ENCODE assay signal across 8 mouse cellular contexts in the genomic region with DNA sequence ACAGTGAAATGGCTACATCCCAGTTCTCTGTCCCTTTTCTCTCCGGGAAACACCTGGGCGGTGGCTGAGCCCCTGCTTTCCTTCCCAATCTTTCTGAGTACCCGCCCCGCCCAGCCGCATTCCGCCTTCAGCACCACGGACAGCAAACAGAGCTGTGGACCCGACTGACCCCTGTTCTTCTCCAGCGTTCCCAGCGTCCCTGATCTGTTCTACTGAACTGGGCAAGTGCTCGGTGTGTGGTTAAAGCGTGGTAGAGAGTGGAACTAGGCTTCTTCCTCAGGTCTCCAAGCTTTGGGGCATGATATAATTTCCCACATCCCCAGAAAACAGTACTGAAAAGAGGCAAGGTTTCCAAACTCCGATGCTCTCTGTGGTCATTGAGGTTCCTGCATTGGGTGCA. TPM values are rescaled to one million over a fixed set of nuclear protein-coding genes. Genes with fewer than 3 reads are reported as not detected.
DNase-seq lines count a peak whose midpoint lies in the region; ATAC-seq and TF ChIP-seq lines count a peak whose summit lies in the region.

No protein-coding gene starts in this region.

- H3K4me2 ChIP-seq in embryonic facial prominence, embryonic 13.5 days, result peak overlapping the region; percentile 99
- peak overlapping the region; percentile 99 for H3K4me2 ChIP-seq in limb, embryonic 15.5 days
- H3K4me2 ChIP-seq in midbrain, embryonic 16.5 days (ENCODE audit: low read length), result peak overlapping the region; percentile 80

- H3K4me1 ChIP-seq in ES-E14 (ENCODE audit: control insufficient read depth in 2 of 2, insufficient read depth in 2 of 2, low read length in 2 of 2, poor library complexity in 1 of 2), result peaks cover 5 to 8% of the 10 kb centered on the region in 2 experiments; a peak in 3 of 4 replicates
- H3K4me1 ChIP-seq in embryonic facial prominence, embryonic 13.5 days, result peaks cover 23% of the 10 kb centered on the region
- H3K4me1 ChIP-seq in hindbrain, embryonic 10.5 days (replicated peaks), result peaks cover 32% of the 10 kb centered on the region
- peaks cover 18% of the 10 kb centered on the region for H3K4me1 ChIP-seq in limb, embryonic 15.5 days
- H3K4me1 ChIP-seq in midbrain, embryonic 16.5 days (ENCODE audit: control insufficient read depth, insufficient read depth, low read length), result peaks cover 21% of the 10 kb centered on the region

- no peaks in the 10 kb centered on the region for H3K9me3 ChIP-seq in ES-E14 (ENCODE audit: control insufficient read depth, insufficient read depth, low read depth, low read length)
- no peaks in the 10 kb centered on the region for H3K9me3 ChIP-seq in embryonic facial prominence, embryonic 13.5 days
- H3K9me3 ChIP-seq in hindbrain, embryonic 10.5 days, result no peaks in the 10 kb centered on the region
- H3K9me3 ChIP-seq in limb, embryonic 15.5 days, result no peaks in the 10 kb centered on the region
- no peaks in the 10 kb centered on the region for H3K9me3 ChIP-seq in midbrain, embryonic 16.5 days (replicated peaks; ENCODE audit: control insufficient read depth, low read length, poor library complexity, severe bottlenecking)

- H3K27me3 ChIP-seq in embryonic facial prominence, embryonic 13.5 days, result peaks cover 25% of the 10 kb centered on the region
- peaks cover 14% of the 10 kb centered on the region for H3K27me3 ChIP-seq in hindbrain, embryonic 10.5 days (ENCODE audit: insufficient read depth, poor library complexity, severe bottlenecking)
- peaks cover 22% of the 10 kb centered on the region for H3K27me3 ChIP-seq in limb, embryonic 15.5 days
- H3K27me3 ChIP-seq in midbrain, embryonic 16.5 days (ENCODE audit: control insufficient read depth, insufficient read depth, low read depth, low read length), result no peaks in the 10 kb centered on the region

- WGBS in embryonic facial prominence, embryonic 13.5 days, result under 1% methylated on average over 13 of the region's 13 CpGs
- WGBS in hindbrain, embryonic 10.5 days, result 2% methylated on average over 13 of the region's 13 CpGs
- 3% methylated on average over 13 of the region's 13 CpGs for WGBS in limb, embryonic 15.5 days
- WGBS in midbrain, embryonic 16.5 days, result under 1% methylated on average over 13 of the region's 13 CpGs

- in situ Hi-C loops in ES-E14 (cut with MboI; ENCODE audit: low sequenced_read_pairs in 2 of 2, unreplicated experiment in 2 of 2), result no loop called here

- 0 out of 2 replicates have a peak overlapping the region, but pooled peaks have one; percentile 76 for H3K9ac ChIP-seq in ES-E14 (ENCODE audit: insufficient read depth, low read depth, low read length, poor library complexity, severe bottlenecking)
- peak overlapping the region; percentile 71; the same call in 1 of the 2 replicates for H3K9ac ChIP-seq in embryonic facial prominence, embryonic 13.5 days
- H3K9ac ChIP-seq in limb, embryonic 15.5 days, result no peak overlapping the region
- H3K9ac ChIP-seq in midbrain, embryonic 16.5 days (ENCODE audit: low read depth, low read length), result peak overlapping the region; percentile 87

- H3K4me3 ChIP-seq in ES-E14 (ENCODE audit: insufficient read depth in 1 of 2, low read depth in 1 of 2, low read length in 2 of 2, poor library complexity in 1 of 2, severe bottlenecking in 1 of 2), result peak overlapping the region; percentile 78 to 93
- peak overlapping the region; percentile 69 for H3K4me3 ChIP-seq in embryonic facial prominence, embryonic 13.5 days
- H3K4me3 ChIP-seq in hindbrain, embryonic 10.5 days, result peak overlapping the region; percentile 80
- H3K4me3 ChIP-seq in limb, embryonic 15.5 days, result peak overlapping the region; percentile 54
- H3K4me3 ChIP-seq in midbrain, embryonic 16.5 days (ENCODE audit: low read depth, low read length), result peak overlapping the region; percentile 92

- no peak for ATAC-seq in embryonic facial prominence, embryonic 13.5 days (ENCODE audit: insufficient number of reproducible peaks, insufficient read depth, low FRiP score, low TSS enrichment, low read depth)
- no peak for ATAC-seq in limb, embryonic 15.5 days (ENCODE audit: insufficient number of reproducible peaks, low FRiP score, low TSS enrichment, low read depth)
- ATAC-seq in midbrain, embryonic 16.5 days, result peak; percentile 30; the same call in 1 of the 2 replicates

- no peaks in the 10 kb centered on the region for H3K36me3 ChIP-seq in ES-E14 (ENCODE audit: control insufficient read depth, insufficient read depth, low read length, poor library complexity, severe bottlenecking)
- no peaks in the 10 kb centered on the region for H3K36me3 ChIP-seq in embryonic facial prominence, embryonic 13.5 days
- H3K36me3 ChIP-seq in hindbrain, embryonic 10.5 days, result no peaks in the 10 kb centered on the region
- H3K36me3 ChIP-seq in limb, embryonic 15.5 days, result no peaks in the 10 kb centered on the region
- H3K36me3 ChIP-seq in midbrain, embryonic 16.5 days (ENCODE audit: control insufficient read depth, insufficient read depth, low read length), result no peaks in the 10 kb centered on the region

- DNase-seq in 416B (ENCODE audit: low read depth) (peak; percentile 48), ES-E14 (ENCODE audit: low read depth, low spot score) (no peak)
- peak; percentile 76 for DNase-seq in hindbrain, embryonic 10.5 days (ENCODE audit: low spot score)
- DNase-seq in urinary bladder, postnatal 36 days (ENCODE audit: low spot score in 2 of 2), result peak; percentile 49 to 59
- no peak for DNase-seq in T-cell, adult 2 months (ENCODE audit: low spot score)

- H3K27ac ChIP-seq in ES-E14 (ENCODE audit: insufficient read depth, low read depth, low read length, poor library complexity, severe bottlenecking), result no peak overlapping the region
- H3K27ac ChIP-seq in embryonic facial prominence, embryonic 13.5 days, result no peak overlapping the region
- no peak overlapping the region for H3K27ac ChIP-seq in hindbrain, embryonic 10.5 days
- no peak overlapping the region for H3K27ac ChIP-seq in limb, embryonic 15.5 days
- H3K27ac ChIP-seq in midbrain, embryonic 16.5 days (ENCODE audit: low read length), result peak overlapping the region; percentile 76

TF ChIP-seq in ES-E14, 5 proteins besides CTCF, POLR2A, EP300 and RAD21:
- no peak for TF ChIP-seq ZC3H11A (IDR thresholded peaks at IDR 0.05; ENCODE audit: borderline replicate concordance, low read depth, low read length)
- TF ChIP-seq HCFC1 (IDR thresholded peaks at IDR 0.05; ENCODE audit: borderline replicate concordance, insufficient read depth, low read length), result no peak
- no peak for TF ChIP-seq MAFK (IDR thresholded peaks at IDR 0.05; ENCODE audit: insufficient read depth, low read depth, low read length)
- no peak for TF ChIP-seq CHD2 (IDR thresholded peaks at IDR 0.05; ENCODE audit: low read depth, low read length)
- no peak for TF ChIP-seq ZNF384 (IDR thresholded peaks at IDR 0.05; ENCODE audit: low read depth, low read length)

RNA-seq across cellular contexts. Expression of a gene that starts 0.8 kb away (rescaled TPM):
- total RNA-seq in ES-E14 (2012; rRNA removed), result 4.0 and 6.0 TPM in 2 replicates
- 3.6 and 4.3 TPM in 2 replicates for polyA plus RNA-seq in embryonic facial prominence, embryonic 13.5 days (2015; fragmentation: Nextera tagmentation; extraction: Ambion mirVana)
- 7.3 and 9.1 TPM in 2 replicates for polyA plus RNA-seq in hindbrain, embryonic 10.5 days (2016; fragmentation: Nextera tagmentation; extraction: Ambion mirVana)
- 1.9 and 2.2 TPM in 2 replicates for polyA plus RNA-seq in limb, embryonic 15.5 days (2015; fragmentation: Nextera tagmentation; extraction: Ambion mirVana)
- 59.1 and 65.9 TPM in 2 replicates for polyA plus RNA-seq in midbrain, embryonic 16.5 days (2015; fragmentation: Nextera tagmentation; extraction: Ambion mirVana)

RNA-seq across cellular contexts. Expression of a gene that starts 5.4 kb away (rescaled TPM):
- total RNA-seq in ES-E14 (2012; rRNA removed), result 42.0 and 60.1 TPM in 2 replicates
- polyA plus RNA-seq in embryonic facial prominence, embryonic 13.5 days (2015; fragmentation: Nextera tagmentation; extraction: Ambion mirVana), result 39.9 and 41.8 TPM in 2 replicates
- 34.8 and 35.3 TPM in 2 replicates for polyA plus RNA-seq in hindbrain, embryonic 10.5 days (2016; fragmentation: Nextera tagmentation; extraction: Ambion mirVana)
- polyA plus RNA-seq in limb, embryonic 15.5 days (2015; fragmentation: Nextera tagmentation; extraction: Ambion mirVana), result 23.9 and 25.0 TPM in 2 replicates
- polyA plus RNA-seq in midbrain, embryonic 16.5 days (2015; fragmentation: Nextera tagmentation; extraction: Ambion mirVana), result 15.9 and 19.7 TPM in 2 replicates

RNA-seq across cellular contexts. Expression of a gene that starts 18.1 kb away (rescaled TPM):
- total RNA-seq in ES-E14 (2012; rRNA removed), result 83.2 and 102 TPM in 2 replicates
- polyA plus RNA-seq in embryonic facial prominence, embryonic 13.5 days (2015; fragmentation: Nextera tagmentation; extraction: Ambion mirVana), result 115 and 125 TPM in 2 replicates
- 98.9 and 116 TPM in 2 replicates for polyA plus RNA-seq in hindbrain, embryonic 10.5 days (2016; fragmentation: Nextera tagmentation; extraction: Ambion mirVana)
- polyA plus RNA-seq in limb, embryonic 15.5 days (2015; fragmentation: Nextera tagmentation; extraction: Ambion mirVana), result 101 and 115 TPM in 2 replicates
- 145 and 152 TPM in 2 replicates for polyA plus RNA-seq in midbrain, embryonic 16.5 days (2015; fragmentation: Nextera tagmentation; extraction: Ambion mirVana)

RNA-seq across cellular contexts. Expression of a gene that starts 23.3 kb away (rescaled TPM):
- total RNA-seq in ES-E14 (2012; rRNA removed), result 0.85 and 0.90 TPM in 2 replicates
- polyA plus RNA-seq in embryonic facial prominence, embryonic 13.5 days (2015; fragmentation: Nextera tagmentation; extraction: Ambion mirVana), result 2.0 TPM in 1 of 2 replicates, not detected in the other
- 4.4 and 6.0 TPM in 2 replicates for polyA plus RNA-seq in hindbrain, embryonic 10.5 days (2016; fragmentation: Nextera tagmentation; extraction: Ambion mirVana)
- polyA plus RNA-seq in limb, embryonic 15.5 days (2015; fragmentation: Nextera tagmentation; extraction: Ambion mirVana), result 0.20 and 0.23 TPM in 2 replicates
- 0.30 TPM in 1 of 2 replicates, not detected in the other for polyA plus RNA-seq in midbrain, embryonic 16.5 days (2015; fragmentation: Nextera tagmentation; extraction: Ambion mirVana)

RNA-seq across cellular contexts. Expression of a gene that starts 23.7 kb away (rescaled TPM):
- total RNA-seq in ES-E14 (2012; rRNA removed), result 8.6 and 9.3 TPM in 2 replicates
- polyA plus RNA-seq in embryonic facial prominence, embryonic 13.5 days (2015; fragmentation: Nextera tagmentation; extraction: Ambion mirVana), result 31.5 and 32.6 TPM in 2 replicates
- 30.2 and 38.7 TPM in 2 replicates for polyA plus RNA-seq in hindbrain, embryonic 10.5 days (2016; fragmentation: Nextera tagmentation; extraction: Ambion mirVana)
- 31.4 and 34.0 TPM in 2 replicates for polyA plus RNA-seq in limb, embryonic 15.5 days (2015; fragmentation: Nextera tagmentation; extraction: Ambion mirVana)
- polyA plus RNA-seq in midbrain, embryonic 16.5 days (2015; fragmentation: Nextera tagmentation; extraction: Ambion mirVana), result 31.8 and 33.6 TPM in 2 replicates

Comparison
In these comparisons a context has a peak if more than half of its experiments do, and no peak if none do; other contexts are left out.
1. DNase-seq: peak in 416B (single experiment), hindbrain, embryonic 10.5 days (single experiment) and urinary bladder, postnatal 36 days (2 of 2); none in ES-E14 (single experiment) and T-cell, adult 2 months (single experiment).
2. Peak in every context shown above with its lines, with median percentiles within 50 percentile points of each other: H3K4me3 ChIP-seq and H3K4me2 ChIP-seq.